Mouse (Mus musculus) lung, postnatal 0 days (tissue): ENCODE measurements around the gene Uri1.

Experiments
- CTCF ChIP-seq: IDR thresholded peaks from 2 replicates; pipeline ENCODE4 v1.5.1; 2016; ENCODE audit warnings: antibody characterized with exemption, mild to moderate bottlenecking
- EP300 ChIP-seq: IDR thresholded peaks from 2 replicates; pipeline ENCODE4 v1.6.1; 2016; ENCODE audit warnings: antibody characterized with exemption, mild to moderate bottlenecking, control low read depth

DNA sequence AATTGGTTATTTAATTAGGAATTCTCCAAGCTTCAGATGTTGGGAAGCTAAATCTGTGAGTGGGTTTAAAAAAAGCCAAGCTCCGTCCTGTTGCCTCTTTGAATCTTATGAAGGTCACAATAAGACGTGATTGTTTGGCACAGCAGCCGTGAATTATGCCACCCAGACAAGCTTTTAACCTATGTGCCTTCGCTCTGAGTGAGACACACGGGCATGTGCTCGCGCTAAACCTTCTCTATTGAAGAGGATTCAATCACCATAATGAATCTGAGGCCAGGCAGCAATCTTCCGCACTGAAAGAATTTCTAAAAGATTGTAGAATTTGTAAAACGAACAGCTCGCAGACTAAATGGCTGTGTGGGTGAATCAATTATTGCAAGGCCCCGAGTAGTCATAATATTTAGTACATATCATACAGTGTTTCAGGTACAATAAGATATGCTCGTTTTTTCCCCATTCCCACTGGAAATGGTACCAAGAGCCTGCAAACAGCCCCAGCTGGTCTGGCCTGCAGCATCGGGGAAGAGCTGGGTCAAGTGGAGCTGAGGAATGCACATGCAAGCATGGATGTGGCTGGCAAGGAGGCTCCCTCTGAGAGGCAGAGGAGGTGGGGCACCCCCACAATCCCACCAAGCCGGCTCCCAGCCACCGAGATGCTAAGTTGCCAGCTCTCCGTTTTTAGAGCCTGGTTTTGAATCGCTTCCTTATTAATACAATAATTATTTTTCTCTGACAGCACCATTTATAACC is 101.5 kb downstream of the Uri1 start:
- TF ChIP-seq EP300 (no peak), CTCF (no peak)
